Mouse (Mus musculus): ENCODE measurements around the gene Grwd1. TPM values are rescaled to one million over a fixed set of nuclear protein-coding genes. Genes with fewer than 3 reads are reported as not detected.

Gene Grwd1
- total RNA-seq, 2 experiments from 2014 or later = 20.0 to 20.8 TPM

- DNase-seq (ENCODE audit: extremely low spot score in 1 of 2, low spot score in 1 of 2) = no peak
Observed at GRCm38 (mm10) chr7:45779081-45779641, 51.6 kb downstream of the Grwd1 start.

- no peak for DNase-seq (ENCODE audit: extremely low spot score in 1 of 2, low spot score in 1 of 2)
Observed at GRCm38 (mm10) chr7:45775237-45775636, 55.5 kb downstream of the Grwd1 start.

Other genes with a start within 250 kb of the Grwd1 start
- not detected for gene Fgf21, start 215.5 kb downstream of the Grwd1 start, total RNA-seq (2021)
- gene Fut1, start 213.7 kb downstream of the Grwd1 start, total RNA-seq (2021) = not detected
- gene Izumo1, start 209.1 kb downstream of the Grwd1 start, total RNA-seq (2021) = not detected
- gene Rasip1, start 203.5 kb downstream of the Grwd1 start, total RNA-seq (2021) = 1 to 10 TPM; 6.1 to 6.5 TPM
- 1 to 10 TPM; 3.1 to 3.4 TPM for gene Mamstr, start 191.0 kb downstream of the Grwd1 start, total RNA-seq (2021)
- under 1 TPM; 0.31 to 0.32 TPM for gene Fut2, start 164.6 kb downstream of the Grwd1 start, total RNA-seq (2021)
- 1 to 10 TPM; 3.4 to 4.5 TPM for gene Ntn5, start 146.9 kb downstream of the Grwd1 start, total RNA-seq (2021)
- gene Sec1, start 136.5 kb downstream of the Grwd1 start, total RNA-seq (2021) = under 1 TPM; 0.80 to 0.86 TPM
- 100 to 1,000 TPM; 164 to 190 TPM for gene Car11, start 131.1 kb downstream of the Grwd1 start, total RNA-seq (2021)
- gene Dbp, start 125.9 kb downstream of the Grwd1 start, total RNA-seq (2021) = 10 to 100 TPM; 65.3 to 80.4 TPM
- gene Rpl18, start 115.5 kb downstream of the Grwd1 start, total RNA-seq (2021) = 100 to 1,000 TPM; 342 to 393 TPM
- gene Sphk2, start 112.9 kb downstream of the Grwd1 start, total RNA-seq (2021) = 10 to 100 TPM; 33.7 to 34.7 TPM
- gene Fam83e, start 109.7 kb downstream of the Grwd1 start, total RNA-seq (2021) = under 1 TPM; 0.12 to 0.21 TPM
- not detected for gene Spaca4, start 105.1 kb downstream of the Grwd1 start, total RNA-seq (2021)
- gene Lmtk3, start 47.2 kb downstream of the Grwd1 start, total RNA-seq (2021) = 100 to 1,000 TPM; 256 to 314 TPM
- 1 to 10 TPM; 6.8 to 9.1 TPM for gene Sult2b1, start 46.3 kb downstream of the Grwd1 start, total RNA-seq (2021)
- 100 to 1,000 TPM; 153 to 154 TPM for gene Cyth2, start 16.4 kb downstream of the Grwd1 start, total RNA-seq (2021)
- 1 to 10 TPM; 1.4 to 2.6 TPM for gene Kcnj14, start 6.2 kb downstream of the Grwd1 start, total RNA-seq (2021)
- 10 to 100 TPM; 74.9 to 75.2 TPM for gene Kdelr1, start 41.8 kb upstream of the Grwd1 start, total RNA-seq (2021)
- gene Grin2d, start 47.4 kb upstream of the Grwd1 start, total RNA-seq (2021) = 10 to 100 TPM; 11.2 to 12.7 TPM
- not detected for gene Syngr4, start 65.8 kb upstream of the Grwd1 start, total RNA-seq (2021)
- gene Tmem143, start 66.0 kb upstream of the Grwd1 start, total RNA-seq (2021) = 10 to 100 TPM; 22.5 to 24.6 TPM
- gene Emp3, start 90.5 kb upstream of the Grwd1 start, total RNA-seq (2021) = 1 to 10 TPM; 2.2 to 2.5 TPM
- gene Ccdc114, start 93.1 kb upstream of the Grwd1 start, total RNA-seq (2021) = 1 to 10 TPM; 3.1 to 3.2 TPM
- 1 to 10 TPM; 2.3 to 4.3 TPM for gene Abcc6, start 199.4 kb upstream of the Grwd1 start, total RNA-seq (2021)
- 100 to 1,000 TPM; 103 to 109 TPM for gene Nomo1, start 202.8 kb upstream of the Grwd1 start, total RNA-seq (2021)

All from layer of hippocampus, postnatal 25 days (tissue).